Mouse (Mus musculus) small intestine, adult 2 months (tissue): Measurements from ENCODE around the gene Map3k13.

ENCODE experiments used
- CTCF ChIP-seq: fragments of 200-500 bp; IDR thresholded peaks from 2 replicates; pipeline ENCODE4 v1.5.1; 2012; ENCODE audit warnings: low read depth, mild to moderate bottlenecking, control low read depth, inconsistent platforms, low read length, moderate library complexity, mixed read lengths; ENCODE audit not compliant: insufficient replicate concordance, insufficient read length; ENCODE audit errors: extremely low read depth
- POLR2A ChIP-seq: fragments of 200-500 bp; IDR thresholded peaks from 2 replicates; pipeline ENCODE4 v1.6.1; 2012; ENCODE audit warnings: low read depth, mild to moderate bottlenecking, control low read depth, inconsistent platforms, low read length, moderate library complexity

DNA sequence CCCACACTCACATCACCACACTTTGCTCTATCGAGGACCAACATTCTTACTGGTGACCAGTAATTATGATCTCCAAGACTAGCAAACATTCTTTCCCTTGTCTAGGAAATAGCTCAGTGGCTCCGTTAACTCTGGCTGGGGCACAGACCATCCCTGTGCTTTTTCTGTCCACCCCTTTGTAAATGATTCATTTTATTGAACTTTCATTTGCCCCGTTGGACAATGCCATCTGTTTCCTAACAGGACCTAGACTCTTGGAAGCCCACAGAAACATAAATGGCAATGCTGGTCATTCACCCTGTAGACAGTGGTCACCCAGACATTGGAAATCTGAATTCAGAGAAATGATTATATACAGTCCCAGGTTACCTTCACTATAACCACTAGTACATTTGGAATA, 84.7 kb downstream of the Map3k13 start:
- TF ChIP-seq CTCF (no peak), POLR2A (no peak)
